ENCODE assay signal across 8 mouse cellular contexts in the genomic region with DNA sequence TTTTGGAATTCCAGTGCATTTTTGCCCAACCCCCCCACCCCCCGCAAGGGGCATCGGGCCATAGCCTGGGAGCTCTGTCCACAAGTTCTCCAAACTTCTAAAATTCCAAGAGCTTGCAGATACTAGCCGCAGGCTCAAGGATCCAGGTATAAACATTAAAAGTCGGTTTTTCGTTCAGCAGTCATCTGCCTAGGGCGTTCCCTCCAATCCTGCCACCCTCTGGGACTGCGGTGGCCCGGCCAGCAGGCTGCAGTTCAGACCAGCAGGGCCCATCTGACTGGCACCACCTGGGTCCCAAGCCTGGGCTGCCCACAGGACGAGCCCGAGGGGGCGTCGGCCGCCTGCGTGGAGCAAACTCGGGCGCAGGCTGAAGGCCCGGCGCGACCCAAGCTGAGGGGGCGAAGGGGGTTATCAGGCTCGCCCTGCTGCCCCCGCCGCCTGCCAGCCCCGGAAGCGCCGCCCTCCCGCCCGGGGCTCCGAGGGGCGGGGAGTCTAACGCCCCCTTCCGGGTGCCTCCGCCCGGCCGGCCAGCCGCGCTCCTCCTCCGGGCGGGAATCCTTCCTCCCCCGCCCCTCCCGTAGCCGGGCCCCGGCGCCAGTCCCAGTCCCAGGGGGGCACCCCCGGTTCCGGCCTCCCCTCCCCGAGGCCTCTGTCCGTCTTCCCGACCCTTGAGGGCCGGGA. TPM values are rescaled to one million over a fixed set of nuclear protein-coding genes. Genes with fewer than 3 reads are reported as not detected.
DNase-seq lines count a peak whose midpoint lies in the region; ATAC-seq lines count a peak whose summit lies in the region.

No protein-coding gene starts in this region.

- H3K9ac ChIP-seq in neural tube, embryonic 11.5 days (ENCODE audit: low read length), result peak overlapping the region; percentile 95
- H3K9ac ChIP-seq in hindbrain, embryonic 15.5 days, result peak overlapping the region; percentile 92
- peak overlapping the region; percentile 89 for H3K9ac ChIP-seq in limb, embryonic 12.5 days (replicated peaks)
- peak overlapping the region; percentile 97 for H3K9ac ChIP-seq in midbrain, embryonic 12.5 days (replicated peaks)
- peak overlapping the region; percentile 92 for H3K9ac ChIP-seq in stomach, embryonic 14.5 days (replicated peaks; ENCODE audit: low read depth, low read length)

- H3K4me1 ChIP-seq in neural tube, embryonic 11.5 days (ENCODE audit: control insufficient read depth, insufficient read depth, low read length), result peaks cover 15% of the 10 kb centered on the region
- peaks cover 46% of the 10 kb centered on the region for H3K4me1 ChIP-seq in hindbrain, embryonic 15.5 days (replicated peaks)
- peaks cover 19% of the 10 kb centered on the region for H3K4me1 ChIP-seq in limb, embryonic 12.5 days (replicated peaks)
- H3K4me1 ChIP-seq in midbrain, embryonic 12.5 days, result peaks cover 27% of the 10 kb centered on the region
- peaks cover 18% of the 10 kb centered on the region for H3K4me1 ChIP-seq in stomach, embryonic 14.5 days (ENCODE audit: control insufficient read depth, insufficient read depth, low read length)

- H3K27ac ChIP-seq in neural tube, embryonic 11.5 days (ENCODE audit: low read depth, low read length), result peak overlapping the region; percentile 92
- peak overlapping the region; percentile 99 for H3K27ac ChIP-seq in hindbrain, embryonic 15.5 days (replicated peaks)
- H3K27ac ChIP-seq in limb, embryonic 12.5 days, result peak overlapping the region; percentile 94
- H3K27ac ChIP-seq in midbrain, embryonic 12.5 days (replicated peaks), result peak overlapping the region; percentile 95
- H3K27ac ChIP-seq in stomach, embryonic 14.5 days (ENCODE audit: low read length), result peak overlapping the region; percentile 96

- DNase-seq in neural tube, embryonic 11.5 days (ENCODE audit: low spot score), result peak; percentile 92
- DNase-seq in neural tube, embryonic 10.5 days (ENCODE audit: extremely low spot score, low spot score), result no peak
- peak; percentile 87 to 92 for DNase-seq in cerebellum, postnatal 14 days
- DNase-seq in frontal cortex, postnatal 36 days (ENCODE audit: low spot score in 2 of 2), result peak; percentile 74 to 80

- H3K27me3 ChIP-seq in neural tube, embryonic 11.5 days (ENCODE audit: control insufficient read depth, insufficient read depth, low read length), result no peaks in the 10 kb centered on the region
- H3K27me3 ChIP-seq in hindbrain, embryonic 15.5 days, result no peaks in the 10 kb centered on the region
- no peaks in the 10 kb centered on the region for H3K27me3 ChIP-seq in limb, embryonic 12.5 days
- H3K27me3 ChIP-seq in midbrain, embryonic 12.5 days, result peaks cover 6% of the 10 kb centered on the region; the same call in 1 of the 2 replicates
- no peaks in the 10 kb centered on the region for H3K27me3 ChIP-seq in stomach, embryonic 14.5 days (ENCODE audit: control insufficient read depth, insufficient read depth, low read length)

- H3K4me2 ChIP-seq in neural tube, embryonic 11.5 days (ENCODE audit: low read depth), result peak overlapping the region; percentile 84
- H3K4me2 ChIP-seq in hindbrain, embryonic 15.5 days, result peak overlapping the region; percentile 67
- peak overlapping the region; percentile 79 for H3K4me2 ChIP-seq in limb, embryonic 12.5 days
- H3K4me2 ChIP-seq in midbrain, embryonic 12.5 days (replicated peaks), result peak overlapping the region; percentile 91
- peak overlapping the region; percentile 76 for H3K4me2 ChIP-seq in stomach, embryonic 14.5 days (replicated peaks; ENCODE audit: low read depth, low read length)

- no peaks in the 10 kb centered on the region for H3K36me3 ChIP-seq in neural tube, embryonic 11.5 days (ENCODE audit: control insufficient read depth, insufficient read depth, low read length)
- H3K36me3 ChIP-seq in hindbrain, embryonic 15.5 days, result no peaks in the 10 kb centered on the region
- H3K36me3 ChIP-seq in limb, embryonic 12.5 days, result peaks cover 4% of the 10 kb centered on the region; the same call in 1 of the 2 replicates
- H3K36me3 ChIP-seq in midbrain, embryonic 12.5 days, result no peaks in the 10 kb centered on the region
- no peaks in the 10 kb centered on the region for H3K36me3 ChIP-seq in stomach, embryonic 14.5 days (ENCODE audit: control insufficient read depth, insufficient read depth, low read length)

- peak; percentile 62 for ATAC-seq in neural tube, embryonic 11.5 days (ENCODE audit: insufficient read depth, low FRiP score, low TSS enrichment)
- ATAC-seq in hindbrain, embryonic 15.5 days (ENCODE audit: low FRiP score, low read depth), result peak; percentile 71
- ATAC-seq in limb, embryonic 12.5 days (ENCODE audit: insufficient number of reproducible peaks, insufficient read depth, low FRiP score, low TSS enrichment, low read depth), result peak; percentile 61
- peak; percentile 82 for ATAC-seq in midbrain, embryonic 12.5 days (ENCODE audit: low FRiP score, low read depth)
- peak; percentile 70 for ATAC-seq in stomach, embryonic 14.5 days (ENCODE audit: insufficient number of reproducible peaks, insufficient read depth, low FRiP score, low read depth)

- under 1% methylated on average over 26 of the region's 50 CpGs for WGBS in neural tube, embryonic 11.5 days
- 1% methylated on average over 42 of the region's 50 CpGs for WGBS in hindbrain, embryonic 15.5 days
- WGBS in limb, embryonic 12.5 days, result under 1% methylated on average over 50 of the region's 50 CpGs
- under 1% methylated on average over 44 of the region's 50 CpGs for WGBS in midbrain, embryonic 12.5 days
- under 1% methylated on average over 49 of the region's 50 CpGs for WGBS in stomach, embryonic 14.5 days

- no peaks in the 10 kb centered on the region for H3K9me3 ChIP-seq in neural tube, embryonic 11.5 days (ENCODE audit: control insufficient read depth, low read length)
- no peaks in the 10 kb centered on the region for H3K9me3 ChIP-seq in hindbrain, embryonic 15.5 days
- H3K9me3 ChIP-seq in limb, embryonic 12.5 days, result no peaks in the 10 kb centered on the region
- no peaks in the 10 kb centered on the region for H3K9me3 ChIP-seq in midbrain, embryonic 12.5 days
- no peaks in the 10 kb centered on the region for H3K9me3 ChIP-seq in stomach, embryonic 14.5 days (ENCODE audit: control insufficient read depth, low read depth, low read length)

- H3K4me3 ChIP-seq in neural tube, embryonic 11.5 days (ENCODE audit: low read depth, low read length), result peak overlapping the region; percentile 89
- H3K4me3 ChIP-seq in hindbrain, embryonic 15.5 days, result peak overlapping the region; percentile 92
- H3K4me3 ChIP-seq in limb, embryonic 12.5 days (replicated peaks), result peak overlapping the region; percentile 92
- peak overlapping the region; percentile 94 for H3K4me3 ChIP-seq in midbrain, embryonic 12.5 days
- peak overlapping the region; percentile 88 for H3K4me3 ChIP-seq in stomach, embryonic 14.5 days (ENCODE audit: low read depth, low read length)

RNA-seq across cellular contexts. Expression of gene Sp2, which starts 5.7 kb away (rescaled TPM):
- polyA plus RNA-seq in neural tube, embryonic 11.5 days (2014; fragmentation: Nextera tagmentation; extraction: Ambion mirVana), result 26.9 and 29.4 TPM in 2 replicates
- 16.6 and 18.6 TPM in 2 replicates for polyA plus RNA-seq in hindbrain, embryonic 15.5 days (2015; fragmentation: Nextera tagmentation; extraction: Ambion mirVana)
- polyA plus RNA-seq in limb, embryonic 12.5 days (2016; fragmentation: Nextera tagmentation; extraction: Ambion mirVana), result 13.7 and 17.8 TPM in 2 replicates
- 23.4 and 25.9 TPM in 2 replicates for polyA plus RNA-seq in midbrain, embryonic 12.5 days (2016; fragmentation: Nextera tagmentation; extraction: Ambion mirVana)
- polyA plus RNA-seq in stomach, embryonic 14.5 days (2014; fragmentation: Nextera tagmentation; extraction: Ambion mirVana), result 15.7 and 19.1 TPM in 2 replicates

RNA-seq across cellular contexts. Expression of gene Pnpo, which starts 33.3 kb away (rescaled TPM):
- 24.0 and 26.2 TPM in 2 replicates for polyA plus RNA-seq in neural tube, embryonic 11.5 days (2014; fragmentation: Nextera tagmentation; extraction: Ambion mirVana)
- 30.4 and 32.5 TPM in 2 replicates for polyA plus RNA-seq in hindbrain, embryonic 15.5 days (2015; fragmentation: Nextera tagmentation; extraction: Ambion mirVana)
- 18.4 and 19.7 TPM in 2 replicates for polyA plus RNA-seq in limb, embryonic 12.5 days (2016; fragmentation: Nextera tagmentation; extraction: Ambion mirVana)
- 14.6 and 16.4 TPM in 2 replicates for polyA plus RNA-seq in midbrain, embryonic 12.5 days (2016; fragmentation: Nextera tagmentation; extraction: Ambion mirVana)
- polyA plus RNA-seq in stomach, embryonic 14.5 days (2014; fragmentation: Nextera tagmentation; extraction: Ambion mirVana), result 25.2 and 26.5 TPM in 2 replicates

RNA-seq across cellular contexts. Expression of gene Sp6, which starts 36.1 kb away (rescaled TPM):
- 0.09 and 0.20 TPM in 2 replicates for polyA plus RNA-seq in neural tube, embryonic 11.5 days (2014; fragmentation: Nextera tagmentation; extraction: Ambion mirVana)
- polyA plus RNA-seq in hindbrain, embryonic 15.5 days (2015; fragmentation: Nextera tagmentation; extraction: Ambion mirVana), result 0.43 and 0.62 TPM in 2 replicates
- 6.5 and 7.7 TPM in 2 replicates for polyA plus RNA-seq in limb, embryonic 12.5 days (2016; fragmentation: Nextera tagmentation; extraction: Ambion mirVana)
- polyA plus RNA-seq in midbrain, embryonic 12.5 days (2016; fragmentation: Nextera tagmentation; extraction: Ambion mirVana), result 0.26 and 0.63 TPM in 2 replicates
- polyA plus RNA-seq in stomach, embryonic 14.5 days (2014; fragmentation: Nextera tagmentation; extraction: Ambion mirVana), result 0.15 and 0.42 TPM in 2 replicates

RNA-seq across cellular contexts. Expression of gene Prr15l, which starts 49.1 kb away (rescaled TPM):
- 0.57 and 0.78 TPM in 2 replicates for polyA plus RNA-seq in neural tube, embryonic 11.5 days (2014; fragmentation: Nextera tagmentation; extraction: Ambion mirVana)
- polyA plus RNA-seq in hindbrain, embryonic 15.5 days (2015; fragmentation: Nextera tagmentation; extraction: Ambion mirVana), result 0.35 and 0.41 TPM in 2 replicates
- polyA plus RNA-seq in limb, embryonic 12.5 days (2016; fragmentation: Nextera tagmentation; extraction: Ambion mirVana), result 0.84 and 1.1 TPM in 2 replicates
- 0.55 and 0.68 TPM in 2 replicates for polyA plus RNA-seq in midbrain, embryonic 12.5 days (2016; fragmentation: Nextera tagmentation; extraction: Ambion mirVana)
- polyA plus RNA-seq in stomach, embryonic 14.5 days (2014; fragmentation: Nextera tagmentation; extraction: Ambion mirVana), result 46.8 and 48.7 TPM in 2 replicates

RNA-seq across cellular contexts. Expression of gene Scrn2, which starts 52.7 kb away (rescaled TPM):
- 20.9 and 26.5 TPM in 2 replicates for polyA plus RNA-seq in neural tube, embryonic 11.5 days (2014; fragmentation: Nextera tagmentation; extraction: Ambion mirVana)
- polyA plus RNA-seq in hindbrain, embryonic 15.5 days (2015; fragmentation: Nextera tagmentation; extraction: Ambion mirVana), result 14.5 and 15.1 TPM in 2 replicates
- polyA plus RNA-seq in limb, embryonic 12.5 days (2016; fragmentation: Nextera tagmentation; extraction: Ambion mirVana), result 32.4 and 35.1 TPM in 2 replicates
- 22.5 and 24.2 TPM in 2 replicates for polyA plus RNA-seq in midbrain, embryonic 12.5 days (2016; fragmentation: Nextera tagmentation; extraction: Ambion mirVana)
- polyA plus RNA-seq in stomach, embryonic 14.5 days (2014; fragmentation: Nextera tagmentation; extraction: Ambion mirVana), result 17.7 and 19.7 TPM in 2 replicates
